In genomic region chr14:54168414-54168931, GRCm38 (mm10) we compare ENCODE assay signal across 22 mouse cellular contexts.
A peak's percentile ranks its signal among the peaks of the same experiment; 100 is the strongest.
DNase-seq lines count a peak whose midpoint lies in the region; ATAC-seq and TF ChIP-seq lines count a peak whose summit lies in the region.
"Had no signal": no experiment of that assay in that cellular context is flagged by ENCODE, and none has a peak within 500 bp of the region (broad histone marks: within the 10 kb centered on the region; RNA-seq: fewer than 3 reads in every experiment).

No protein-coding gene starts in this region.

- H3K27me3 ChIP-seq in liver, postnatal 0 days (ENCODE audit: insufficient read depth, low read length): no peaks in the 10 kb centered on the region
- H3K27me3 ChIP-seq in liver, embryonic 12.5 days (replicated peaks): peaks cover 66% of the 10 kb centered on the region
- H3K27me3 ChIP-seq: embryonic facial prominence, embryonic 12.5 days; hindbrain, embryonic 12.5 days; limb, embryonic 15.5 days had no signal

- 65% methylated on average over 4 of the region's 4 CpGs for WGBS in liver, postnatal 0 days (ENCODE audit: insufficient replicate concordance)
- 48% methylated on average over 4 of the region's 4 CpGs for WGBS in liver, embryonic 12.5 days (ENCODE audit: insufficient replicate concordance)

- DNase-seq in CD4-positive, CD25-positive, alpha-beta regulatory T cell, adult 2 months (ENCODE audit: low read depth, low spot score): peak; percentile 41
- no peak for DNase-seq in liver, postnatal 0 days
- peak; percentile 40 to 67 for DNase-seq in thymus, adult 18-20 months
- DNase-seq in thymus, postnatal 36 days: peak; percentile 68 to 80
- DNase-seq in embryo, embryonic 10 days (ENCODE audit: low spot score): no peak
- DNase-seq in embryo, embryonic 10.5 days (ENCODE audit: low spot score): no peak
- DNase-seq: adrenal gland, adult 2 months; cerebellum, adult 11 months; cerebellum, adult 9-11 months; kidney, adult 8-10 months; kidney, postnatal 36 days had no signal

- no peaks in the 10 kb centered on the region for H3K4me1 ChIP-seq in liver, postnatal 0 days (ENCODE audit: insufficient read depth)
- no peaks in the 10 kb centered on the region for H3K4me1 ChIP-seq in liver, embryonic 12.5 days
- H3K4me1 ChIP-seq: hindbrain, embryonic 12.5 days; limb, embryonic 15.5 days; liver, embryonic 15.5 days; midbrain, embryonic 10.5 days had no signal

- no peak overlapping the region for H3K27ac ChIP-seq in liver, postnatal 0 days (ENCODE audit: low read depth)
- H3K27ac ChIP-seq in liver, embryonic 12.5 days: no peak overlapping the region
- H3K27ac ChIP-seq: embryonic facial prominence, embryonic 12.5 days; hindbrain, embryonic 12.5 days; left cerebral cortex, adult 2 months; limb, embryonic 15.5 days; liver, embryonic 15.5 days; midbrain, embryonic 10.5 days had no signal

- no peak for TF ChIP-seq EP300 in liver, postnatal 0 days (IDR thresholded peaks at IDR 0.05; ENCODE audit: low read depth)

- H3K36me3 ChIP-seq in liver, postnatal 0 days (replicated peaks; ENCODE audit: insufficient read depth, low read length): no peaks in the 10 kb centered on the region
- H3K36me3 ChIP-seq in liver, embryonic 12.5 days: no peaks in the 10 kb centered on the region
- H3K36me3 ChIP-seq: embryonic facial prominence, embryonic 12.5 days; hindbrain, embryonic 12.5 days; limb, embryonic 15.5 days; liver, embryonic 15.5 days; midbrain, embryonic 10.5 days had no signal

- no peak for ATAC-seq in CD4-positive, CD25-positive, alpha-beta regulatory T cell, adult 4 months
- ATAC-seq in liver, postnatal 0 days: no peak
- no peak for ATAC-seq in liver, embryonic 12.5 days
- ATAC-seq: inflammation-experienced regulatory T-cells, adult 6 months; midbrain, embryonic 16.5 days had no signal

- H3K4me2 ChIP-seq in liver, postnatal 0 days (ENCODE audit: low read depth, low read length): no peak overlapping the region
- H3K4me2 ChIP-seq in liver, embryonic 12.5 days: no peak overlapping the region
- H3K4me2 ChIP-seq: embryonic facial prominence, embryonic 12.5 days; hindbrain, embryonic 12.5 days; limb, embryonic 15.5 days; liver, embryonic 15.5 days had no signal

- 0 out of 2 replicates have a peak, but pooled peaks have one; percentile 7 for TF ChIP-seq CTCF in liver, postnatal 0 days (IDR thresholded peaks at IDR 0.05; ENCODE audit: low read depth)

- no peak overlapping the region for H3K9ac ChIP-seq in liver, postnatal 0 days (replicated peaks)
- no peak overlapping the region for H3K9ac ChIP-seq in liver, embryonic 12.5 days
- H3K9ac ChIP-seq: embryonic facial prominence, embryonic 12.5 days; hindbrain, embryonic 12.5 days; limb, embryonic 15.5 days; liver, embryonic 15.5 days had no signal

- H3K4me3 ChIP-seq in liver, postnatal 0 days (ENCODE audit: low read depth, low read length): no peak overlapping the region
- no peak overlapping the region for H3K4me3 ChIP-seq in liver, embryonic 12.5 days
- H3K4me3 ChIP-seq: embryonic facial prominence, embryonic 12.5 days; hindbrain, embryonic 12.5 days; left cerebral cortex, adult 2 months; limb, embryonic 15.5 days; liver, embryonic 15.5 days; midbrain, embryonic 10.5 days; myocyte had no signal

- no peaks in the 10 kb centered on the region for H3K9me3 ChIP-seq in liver, postnatal 0 days (ENCODE audit: low read length)
- no peaks in the 10 kb centered on the region for H3K9me3 ChIP-seq in liver, embryonic 12.5 days (replicated peaks)
- H3K9me3 ChIP-seq: embryonic facial prominence, embryonic 12.5 days; hindbrain, embryonic 12.5 days; limb, embryonic 15.5 days; liver, embryonic 15.5 days; midbrain, embryonic 10.5 days had no signal

Comparison
In these comparisons a context has a peak if more than half of its experiments do, and no peak if none do; other contexts are left out.
1. DNase-seq: peak in CD4-positive, CD25-positive, alpha-beta regulatory T cell, adult 2 months (single experiment), thymus, adult 18-20 months (2 of 2) and thymus, postnatal 36 days (2 of 2); none in liver, postnatal 0 days (single experiment), embryo, embryonic 10 days (single experiment) and embryo, embryonic 10.5 days (single experiment).